Mouse (Mus musculus): ENCODE measurements around the gene 1700014D04Rik. TPM values are rescaled to one million over a fixed set of nuclear protein-coding genes. Genes with fewer than 3 reads are reported as not detected.
"Not testable (repeated sequence)": the region's sequence is repeated elsewhere in the genome, so short reads cannot be mapped to it uniquely, and the experiment has no call there.

The 1700014D04Rik gene
- polyA plus RNA-seq, 1 experiment from 2014 or later = not detected

DNA sequence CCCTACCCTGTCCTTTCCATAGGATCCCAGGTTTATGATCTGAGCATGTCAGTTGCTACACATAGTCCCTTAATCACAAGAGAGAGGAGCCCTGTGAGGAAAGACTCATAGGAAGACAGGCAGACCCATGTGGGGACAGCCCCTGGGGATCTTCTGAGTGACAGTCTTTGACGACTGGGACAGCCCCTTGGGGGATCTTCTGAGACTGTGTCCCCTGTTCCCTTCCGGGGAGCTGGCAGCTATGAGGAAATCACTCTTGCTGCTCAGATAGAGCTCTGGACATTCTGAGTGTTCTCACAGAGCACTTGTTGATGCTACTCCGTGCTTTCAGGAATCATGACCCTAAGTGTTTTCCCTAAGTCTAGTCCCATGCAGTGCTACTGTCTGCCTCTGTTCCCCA, 32.8 kb downstream of the 1700014D04Rik start:
- DNase-seq (ENCODE audit: low spot score) (no peak), ATAC-seq (replicated peaks; ENCODE audit: low FRiP score, low read depth) (no peak)
- WGBS = 44% methylated on average over 3 of the region's 3 CpGs
- no peaks in the 10 kb centered on the region for H3K36me3 ChIP-seq (ENCODE audit: insufficient read depth, low read length)
- no peaks in the 10 kb centered on the region for H3K27me3 ChIP-seq (ENCODE audit: insufficient read depth, low read length)
- H3K9me3 ChIP-seq (replicated peaks; ENCODE audit: low read length) = no peaks in the 10 kb centered on the region
- no peak for TF ChIP-seq CTCF (IDR thresholded peaks at IDR 0.05; ENCODE audit: low read depth)
- H3K4me1 ChIP-seq (replicated peaks; ENCODE audit: insufficient read depth, low read length) = no peaks in the 10 kb centered on the region
- H3K27ac ChIP-seq = no peak overlapping the region
- no peak overlapping the region for H3K4me3 ChIP-seq (replicated peaks; ENCODE audit: low read depth, low read length)
- H3K9ac ChIP-seq (ENCODE audit: low read depth, low read length) = no peak overlapping the region
- H3K4me2 ChIP-seq (ENCODE audit: low read length) = no peak overlapping the region

- not testable (repeated sequence) for DNase-seq (ENCODE audit: low spot score)
These were observed 34.6 kb downstream of the 1700014D04Rik start, which contains the start of gene Spata31d1b for GRCm38 (mm10) chr13:59711984-59712383. TSS of gene Spata31d1b (plus strand) at chr13:59712284.

GRCm38 (mm10) chr13:59710230-59710629, 36.3 kb downstream of the 1700014D04Rik start, which contains the start of gene Spata31d1a:
TSS of gene Spata31d1a (minus strand) at chr13:59710330.
- TF ChIP-seq CTCF (IDR thresholded peaks at IDR 0.05; ENCODE audit: low read depth) = no peak
- no peaks in the 10 kb centered on the region for H3K27me3 ChIP-seq (ENCODE audit: insufficient read depth, low read length)
- H3K4me2 ChIP-seq (ENCODE audit: low read length) = no peak within 1 kb of the TSS
- no peaks in the 10 kb centered on the region for H3K9me3 ChIP-seq (replicated peaks; ENCODE audit: low read length)
- H3K4me3 ChIP-seq (replicated peaks; ENCODE audit: low read depth, low read length) = no peak within 1 kb of the TSS
- ATAC-seq (replicated peaks; ENCODE audit: low FRiP score, low read depth) (no peak), DNase-seq (ENCODE audit: low spot score) (no peak)
- no peaks in the 10 kb centered on the region for H3K4me1 ChIP-seq (replicated peaks; ENCODE audit: insufficient read depth, low read length)
- H3K36me3 ChIP-seq (ENCODE audit: insufficient read depth, low read length) = no peaks in the 10 kb centered on the region
- H3K27ac ChIP-seq = no peak within 1 kb of the TSS
- 90% methylated on average over 15 of the region's 15 CpGs for WGBS
- H3K9ac ChIP-seq (ENCODE audit: low read depth, low read length) = no peak within 1 kb of the TSS

More at GRCm38 (mm10) chr13:59711984-59712383, 34.6 kb downstream of the 1700014D04Rik start, which contains the start of gene Spata31d1b:
- not testable (repeated sequence) for H3K4me1 ChIP-seq (replicated peaks; ENCODE audit: insufficient read depth, low read length); H3K27me3 ChIP-seq (ENCODE audit: insufficient read depth, low read length); H3K9ac ChIP-seq (ENCODE audit: low read depth, low read length); H3K4me3 ChIP-seq (replicated peaks; ENCODE audit: low read depth, low read length); H3K4me2 ChIP-seq (ENCODE audit: low read length); H3K36me3 ChIP-seq (ENCODE audit: insufficient read depth, low read length); H3K9me3 ChIP-seq (replicated peaks; ENCODE audit: low read length); H3K27ac ChIP-seq; ATAC-seq (replicated peaks; ENCODE audit: low FRiP score, low read depth)
- 67% methylated on average over 3 of the region's 3 CpGs for WGBS

- peak; percentile 70 for DNase-seq (ENCODE audit: low spot score)
- TF ChIP-seq CTCF (IDR thresholded peaks at IDR 0.05; ENCODE audit: low read depth) = peak; percentile 61
- Histone ChIP-seq H3K27ac (no peak overlapping the region), H3K36me3 (ENCODE audit: insufficient read depth, low read length) (no peaks in the 10 kb centered on the region), H3K9ac (ENCODE audit: low read depth, low read length) (no peak overlapping the region), H3K27me3 (ENCODE audit: insufficient read depth, low read length) (no peaks in the 10 kb centered on the region), H3K4me2 (ENCODE audit: low read length) (peak overlapping the region; percentile 7; the same call in 1 of the 2 replicates), H3K4me3 (replicated peaks; ENCODE audit: low read depth, low read length) (no peak overlapping the region), H3K4me1 (replicated peaks; ENCODE audit: insufficient read depth, low read length) (no peaks in the 10 kb centered on the region), H3K9me3 (replicated peaks; ENCODE audit: low read length) (no peaks in the 10 kb centered on the region)
- ATAC-seq (replicated peaks; ENCODE audit: low FRiP score, low read depth) = no peak; the same call in 1 of the 2 replicates
- WGBS = 37% methylated on average over 12 of the region's 12 CpGs
These were observed 42.0 kb downstream of the 1700014D04Rik start for GRCm38 (mm10) chr13:59704562-59704961.

DNA sequence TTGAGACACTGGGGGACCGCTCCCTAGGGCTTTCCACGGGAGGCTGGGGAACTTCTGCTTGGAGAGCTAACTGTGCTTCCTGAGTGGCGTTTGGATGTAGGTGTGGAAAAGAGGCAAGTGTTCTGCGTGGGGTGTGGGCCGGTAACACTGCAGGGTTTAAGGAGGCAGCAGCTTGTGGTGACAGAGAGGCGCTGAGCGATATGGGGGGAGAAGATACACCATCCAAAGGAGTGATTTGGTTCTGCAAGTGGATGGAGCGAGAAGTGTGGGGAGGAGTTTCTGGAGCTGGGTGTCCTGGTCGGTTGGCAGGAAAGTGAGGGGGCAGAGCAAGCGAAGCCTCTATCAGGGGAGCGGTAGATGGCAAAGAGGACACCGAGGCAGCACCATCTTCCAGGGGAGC, 43.0 kb downstream of the 1700014D04Rik start:
- no peak overlapping the region for H3K4me2 ChIP-seq (ENCODE audit: low read length)
- H3K4me3 ChIP-seq (replicated peaks; ENCODE audit: low read depth, low read length) = no peak overlapping the region
- H3K9ac ChIP-seq (ENCODE audit: low read depth, low read length) = no peak overlapping the region
- ATAC-seq (replicated peaks; ENCODE audit: low FRiP score, low read depth) = no peak
- no peak overlapping the region for H3K27ac ChIP-seq
- no peaks in the 10 kb centered on the region for H3K36me3 ChIP-seq (ENCODE audit: insufficient read depth, low read length)
- H3K4me1 ChIP-seq (replicated peaks; ENCODE audit: insufficient read depth, low read length) = no peaks in the 10 kb centered on the region
- WGBS = 82% methylated on average over 12 of the region's 12 CpGs
- H3K27me3 ChIP-seq (ENCODE audit: insufficient read depth, low read length) = no peaks in the 10 kb centered on the region
- TF ChIP-seq CTCF (IDR thresholded peaks at IDR 0.05; ENCODE audit: low read depth) = no peak
- DNase-seq (ENCODE audit: low spot score) = no peak
- H3K9me3 ChIP-seq (replicated peaks; ENCODE audit: low read length) = no peaks in the 10 kb centered on the region

GRCm38 (mm10) chr13:59700137-59700536, 46.4 kb downstream of the 1700014D04Rik start:
- H3K4me3 ChIP-seq (replicated peaks; ENCODE audit: low read depth, low read length); H3K4me1 ChIP-seq (replicated peaks; ENCODE audit: insufficient read depth, low read length); ATAC-seq (replicated peaks; ENCODE audit: low FRiP score, low read depth); DNase-seq (ENCODE audit: low spot score); H3K4me2 ChIP-seq (ENCODE audit: low read length); H3K9ac ChIP-seq (ENCODE audit: low read depth, low read length); H3K27ac ChIP-seq; H3K9me3 ChIP-seq (replicated peaks; ENCODE audit: low read length); H3K27me3 ChIP-seq (ENCODE audit: insufficient read depth, low read length); H3K36me3 ChIP-seq (ENCODE audit: insufficient read depth, low read length): not testable (repeated sequence)
- 57% methylated on average over 1 of the region's 1 CpGs for WGBS

DNA sequence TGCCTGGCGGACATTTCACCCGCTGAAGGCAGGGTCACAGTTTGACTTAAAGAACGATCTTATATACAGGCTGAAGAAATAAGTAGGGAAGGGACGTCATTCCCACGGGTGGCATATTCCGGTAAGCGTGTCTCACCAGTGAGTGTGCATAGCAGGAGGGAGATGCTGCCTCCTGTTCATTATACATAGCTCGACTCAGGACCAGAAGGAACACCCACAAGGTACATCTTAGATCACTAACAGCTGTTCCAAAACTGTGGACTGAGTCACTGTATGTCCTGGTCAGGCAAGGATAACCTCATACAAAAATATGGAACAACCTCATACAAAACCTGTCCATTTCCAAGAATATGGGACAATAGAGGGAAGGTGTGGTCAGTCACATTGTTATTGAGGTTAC, 47.4 kb downstream of the 1700014D04Rik start:
- no peak overlapping the region for H3K4me2 ChIP-seq (ENCODE audit: low read length)
- H3K27ac ChIP-seq = no peak overlapping the region
- no peaks in the 10 kb centered on the region for H3K36me3 ChIP-seq (ENCODE audit: insufficient read depth, low read length)
- WGBS = 90% methylated on average over 8 of the region's 8 CpGs
- no peaks in the 10 kb centered on the region for H3K9me3 ChIP-seq (replicated peaks; ENCODE audit: low read length)
- no peaks in the 10 kb centered on the region for H3K4me1 ChIP-seq (replicated peaks; ENCODE audit: insufficient read depth, low read length)
- H3K27me3 ChIP-seq (ENCODE audit: insufficient read depth, low read length) = no peaks in the 10 kb centered on the region
- no peak overlapping the region for H3K4me3 ChIP-seq (replicated peaks; ENCODE audit: low read depth, low read length)
- ATAC-seq (replicated peaks; ENCODE audit: low FRiP score, low read depth) (no peak), DNase-seq (ENCODE audit: low spot score) (no peak)
- no peak for TF ChIP-seq CTCF (IDR thresholded peaks at IDR 0.05; ENCODE audit: low read depth)
- no peak overlapping the region for H3K9ac ChIP-seq (ENCODE audit: low read depth, low read length)
